Mouse (Mus musculus) bone marrow macrophage, adult 2 months (primary cell): ENCODE results near the gene Taar7d.

ENCODE experiments used
- CTCF ChIP-seq: IDR thresholded peaks from 2 replicates; pipeline ENCODE4 v1.5.1; 2012; ENCODE audit warnings: low read depth, mild to moderate bottlenecking, low read length, moderate library complexity
- POLR2A ChIP-seq: IDR thresholded peaks from 2 replicates; pipeline ENCODE4 v1.6.1; 2012; ENCODE audit warnings: mild to moderate bottlenecking, low read depth, low read length, borderline replicate concordance

- TF ChIP-seq POLR2A (no peak), CTCF (no peak)
Measured at GRCm38 (mm10) chr10:24058986-24059385, 32.0 kb downstream of the Taar7d start.
